Mouse (Mus musculus) spleen, adult 2 months (tissue): ENCODE measurements at regions not wholly inside any gene's neighbourhood (a gene's known extent, or its start where the extent isn't known, plus 50 kb on each side); places are given as distances from the start of the nearest gene placed in this dataset.

Experiments
- CTCF ChIP-seq: fragments of 200-500 bp; IDR thresholded peaks from 2 replicates; pipeline ENCODE4 v1.5.1; 2011; ENCODE audit warnings: mild to moderate bottlenecking, inconsistent platforms; ENCODE audit not compliant: insufficient read depth, insufficient read length, insufficient replicate concordance; ENCODE audit errors: extremely low read depth
- POLR2A ChIP-seq: fragments of 200-500 bp; IDR thresholded peaks from 2 replicates; pipeline ENCODE4 v1.6.1; 2011; ENCODE audit warnings: low read depth, low read length, inconsistent platforms

DNA sequence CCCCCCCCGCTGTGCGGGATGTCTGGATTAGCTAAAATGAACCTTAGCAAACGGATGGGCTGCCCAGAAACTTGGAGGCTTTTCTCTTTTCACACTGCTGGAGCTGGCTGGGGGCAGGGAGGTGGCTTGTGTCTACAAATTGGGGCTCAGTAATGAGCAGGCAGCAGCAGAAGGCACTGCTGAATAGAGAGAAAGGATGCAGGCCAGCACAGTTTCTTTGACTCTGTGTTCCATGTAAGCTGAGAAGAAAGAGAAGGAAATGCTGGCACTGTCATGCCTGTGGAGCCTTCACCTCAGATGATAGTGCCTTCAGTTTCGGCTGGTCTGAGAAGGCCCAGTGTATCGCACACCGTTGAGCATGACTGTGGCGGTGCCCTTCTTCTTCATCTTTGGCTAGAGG is 305.6 kb upstream of the Adgrl2 start:
- TF ChIP-seq POLR2A (no peak), CTCF (no peak)
